Mouse (Mus musculus): Measurements from ENCODE around the gene AA792892. TPM values are rescaled to one million over a fixed set of nuclear protein-coding genes. Genes with fewer than 3 reads are reported as not detected.
"Not testable (repeated sequence)": the region's sequence is repeated elsewhere in the genome, so short reads cannot be mapped to it uniquely, and the experiment has no call there.

Gene AA792892
- polyA plus RNA-seq (2014; fragmentation: Nextera tagmentation; extraction: Ambion mirVana) = not detected in 2 replicates

- ATAC-seq (ENCODE audit: insufficient number of reproducible peaks, insufficient read depth, low FRiP score, low read depth); H3K4me3 ChIP-seq (ENCODE audit: low read depth, low read length); H3K9ac ChIP-seq (replicated peaks; ENCODE audit: low read depth, low read length); H3K27ac ChIP-seq (ENCODE audit: low read length); H3K4me2 ChIP-seq (replicated peaks; ENCODE audit: low read depth, low read length); H3K9me3 ChIP-seq (ENCODE audit: control insufficient read depth, low read depth, low read length); H3K36me3 ChIP-seq (ENCODE audit: control insufficient read depth, insufficient read depth, low read length); H3K27me3 ChIP-seq (ENCODE audit: control insufficient read depth, insufficient read depth, low read length); H3K4me1 ChIP-seq (ENCODE audit: control insufficient read depth, insufficient read depth, low read length): not testable (repeated sequence)
- WGBS = no CpG with 5 or more reads among the region's 2 CpGs
These were observed at the start of gene AA792892 for GRCm38 (mm10) chr5:94339449-94339848. TSS of gene AA792892 (plus strand) at chr5:94339749.

GRCm38 (mm10) chr5:94306696-94307095 is 32.9 kb upstream of the AA792892 start, which contains the start of gene A430089I19Rik:
TSS of gene A430089I19Rik (minus strand) at chr5:94306796.
- not testable (repeated sequence) for H3K4me1 ChIP-seq (ENCODE audit: control insufficient read depth, insufficient read depth, low read length); H3K27me3 ChIP-seq (ENCODE audit: control insufficient read depth, insufficient read depth, low read length); H3K9me3 ChIP-seq (ENCODE audit: control insufficient read depth, low read depth, low read length); H3K27ac ChIP-seq (ENCODE audit: low read length); H3K4me3 ChIP-seq (ENCODE audit: low read depth, low read length); ATAC-seq (ENCODE audit: insufficient number of reproducible peaks, insufficient read depth, low FRiP score, low read depth); H3K9ac ChIP-seq (replicated peaks; ENCODE audit: low read depth, low read length); H3K36me3 ChIP-seq (ENCODE audit: control insufficient read depth, insufficient read depth, low read length); H3K4me2 ChIP-seq (replicated peaks; ENCODE audit: low read depth, low read length)
- 95% methylated on average over 1 of the region's 1 CpGs for WGBS

- H3K36me3 ChIP-seq (ENCODE audit: control insufficient read depth, insufficient read depth, low read length); H3K4me2 ChIP-seq (replicated peaks; ENCODE audit: low read depth, low read length); H3K27ac ChIP-seq (ENCODE audit: low read length); H3K9ac ChIP-seq (replicated peaks; ENCODE audit: low read depth, low read length); H3K27me3 ChIP-seq (ENCODE audit: control insufficient read depth, insufficient read depth, low read length); ATAC-seq (ENCODE audit: insufficient number of reproducible peaks, insufficient read depth, low FRiP score, low read depth); H3K4me1 ChIP-seq (ENCODE audit: control insufficient read depth, insufficient read depth, low read length); H3K9me3 ChIP-seq (ENCODE audit: control insufficient read depth, low read depth, low read length); H3K4me3 ChIP-seq (ENCODE audit: low read depth, low read length): not testable (repeated sequence)
- WGBS = no CpG with 5 or more reads among the region's 2 CpGs
These were observed 25.4 kb upstream of the AA792892 start, which contains the start of gene Gm6502 for GRCm38 (mm10) chr5:94314135-94314534. TSS of gene Gm6502 (plus strand) at chr5:94314435.

Other genes starting within 250 kb of the AA792892 start
- not detected in 2 replicates for gene Gm3106, start 121.7 kb upstream of the AA792892 start, polyA plus RNA-seq (2014; fragmentation: Nextera tagmentation; extraction: Ambion mirVana)
- gene A430089I19Rik, start 33.0 kb upstream of the AA792892 start, polyA plus RNA-seq (2014; fragmentation: Nextera tagmentation; extraction: Ambion mirVana) = not detected in 2 replicates
- not detected in 2 replicates for gene Gm6502, start 25.3 kb upstream of the AA792892 start, polyA plus RNA-seq (2014; fragmentation: Nextera tagmentation; extraction: Ambion mirVana)
- gene Gm7682, start 106.0 kb downstream of the AA792892 start, polyA plus RNA-seq (2014; fragmentation: Nextera tagmentation; extraction: Ambion mirVana) = not detected in 2 replicates
- not detected in 2 replicates for gene Gm3139, start 186.5 kb downstream of the AA792892 start, polyA plus RNA-seq (2014; fragmentation: Nextera tagmentation; extraction: Ambion mirVana)